Mouse (Mus musculus): ENCODE data around the gene Myl3. TPM values are rescaled to one million over a fixed set of nuclear protein-coding genes. Genes with fewer than 3 reads are reported as not detected.
A peak's percentile ranks its signal among the peaks of the same experiment; 100 is the strongest.

Myl3 gene
- total RNA-seq, 1 experiment from 2014 or later: not detected

DNA sequence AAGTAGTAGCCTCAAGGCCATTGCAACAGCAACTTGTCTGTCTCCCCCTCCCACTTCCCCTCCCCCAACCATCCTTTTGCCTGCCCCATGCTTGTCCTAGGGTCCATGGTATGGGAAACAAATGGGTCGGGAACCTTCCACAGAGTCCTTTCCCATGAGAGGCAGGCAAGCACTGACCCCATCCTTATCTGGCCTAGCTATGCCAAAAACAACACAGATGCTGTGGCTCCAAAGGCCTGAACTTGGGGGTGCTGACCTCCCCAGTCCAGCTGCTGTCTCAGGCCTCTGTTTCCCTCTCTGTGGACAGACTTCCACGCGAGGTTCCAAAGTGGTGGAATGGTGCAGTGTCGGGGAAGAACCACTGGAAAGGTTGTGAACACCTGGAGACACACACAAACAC lies 12.1 kb downstream of the Myl3 start:
- ATAC-seq (replicated peaks; ENCODE audit: low read depth, poor library complexity, severe bottlenecking): no peak

DNA sequence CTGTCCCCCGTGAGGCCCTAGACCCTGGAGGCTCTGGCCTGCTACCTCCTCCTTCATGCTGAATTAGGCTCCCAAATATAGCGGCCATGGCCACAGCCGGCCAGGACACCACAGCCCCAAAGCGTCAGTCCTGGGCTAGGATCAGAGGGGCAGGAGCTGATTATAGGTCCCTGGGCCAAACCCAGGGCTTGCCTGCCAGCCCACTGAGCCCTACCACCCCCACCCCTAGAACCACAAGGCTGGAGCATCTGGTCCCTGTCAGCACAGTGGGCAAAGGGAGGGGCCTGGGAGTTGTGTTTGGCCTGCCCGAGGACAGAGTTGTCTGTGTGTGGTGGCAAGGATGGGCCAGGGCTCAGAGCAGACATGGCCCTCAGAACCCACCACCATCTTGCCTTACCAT lies 16.2 kb downstream of the Myl3 start:
- no peak for ATAC-seq (replicated peaks; ENCODE audit: low read depth, poor library complexity, severe bottlenecking)

DNA sequence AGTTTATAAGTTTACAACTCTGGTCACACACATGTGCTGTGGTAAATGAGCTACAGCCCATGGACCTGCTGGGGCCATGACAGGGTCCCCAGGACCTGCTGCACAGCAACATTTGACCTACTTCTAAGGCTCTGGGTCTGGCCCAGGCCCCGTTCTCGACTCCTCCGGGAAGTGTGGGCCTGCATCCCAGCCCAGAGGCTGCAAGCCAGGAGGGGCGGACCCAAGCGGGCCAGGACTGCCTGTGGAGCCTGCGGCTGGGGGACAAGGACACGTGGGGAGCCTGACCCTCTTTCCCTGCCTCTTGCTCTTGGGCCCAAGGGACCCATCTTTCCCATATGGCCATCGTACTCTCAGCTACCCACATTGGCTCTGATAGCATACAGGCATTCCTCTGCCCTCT lies 16.9 kb downstream of the Myl3 start:
- no peak for ATAC-seq (replicated peaks; ENCODE audit: low read depth, poor library complexity, severe bottlenecking)

DNA sequence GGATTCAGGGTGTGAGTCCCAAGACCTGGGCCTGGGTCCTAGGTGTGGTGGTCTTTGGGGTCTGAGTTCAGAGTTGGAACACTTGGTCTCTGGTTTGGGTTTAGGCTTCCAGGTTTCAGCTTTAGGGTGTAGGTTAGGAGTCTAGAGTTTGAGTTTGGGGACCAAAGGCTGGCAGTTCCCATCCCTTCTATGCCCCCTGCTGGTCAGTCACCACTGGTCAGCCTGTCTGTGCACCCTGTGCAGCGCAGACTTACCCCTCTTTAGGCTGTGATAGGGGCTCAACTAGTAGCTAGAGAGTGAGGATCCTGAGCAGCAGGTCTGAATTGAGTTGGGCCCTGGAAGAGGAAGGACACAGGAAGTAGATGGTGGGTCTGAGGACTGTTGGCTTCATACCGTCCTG lies 17.6 kb downstream of the Myl3 start:
- peak; percentile 90 for ATAC-seq (replicated peaks; ENCODE audit: low read depth, poor library complexity, severe bottlenecking)

DNA sequence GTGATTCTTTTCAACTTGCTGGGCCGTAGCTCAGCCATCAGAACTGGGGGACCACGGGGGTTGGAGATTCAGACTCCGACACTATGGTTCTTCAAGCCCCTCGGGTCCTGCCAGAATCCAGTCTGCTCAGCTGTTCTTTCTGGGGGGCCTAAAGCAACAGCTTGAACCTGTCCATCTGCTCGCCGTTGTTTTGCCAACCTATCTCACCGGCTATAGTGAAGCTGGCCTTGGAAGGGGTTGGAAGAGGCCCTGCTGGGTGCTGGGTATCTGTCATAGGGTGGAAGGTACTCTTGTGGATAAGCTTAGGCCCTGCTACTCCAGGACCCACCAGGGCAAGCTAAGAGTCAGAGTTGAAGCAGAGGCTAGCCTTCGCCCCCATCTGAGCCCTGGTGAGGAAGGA lies 19.2 kb downstream of the Myl3 start:
- no peak for ATAC-seq (replicated peaks; ENCODE audit: low read depth, poor library complexity, severe bottlenecking)

DNA sequence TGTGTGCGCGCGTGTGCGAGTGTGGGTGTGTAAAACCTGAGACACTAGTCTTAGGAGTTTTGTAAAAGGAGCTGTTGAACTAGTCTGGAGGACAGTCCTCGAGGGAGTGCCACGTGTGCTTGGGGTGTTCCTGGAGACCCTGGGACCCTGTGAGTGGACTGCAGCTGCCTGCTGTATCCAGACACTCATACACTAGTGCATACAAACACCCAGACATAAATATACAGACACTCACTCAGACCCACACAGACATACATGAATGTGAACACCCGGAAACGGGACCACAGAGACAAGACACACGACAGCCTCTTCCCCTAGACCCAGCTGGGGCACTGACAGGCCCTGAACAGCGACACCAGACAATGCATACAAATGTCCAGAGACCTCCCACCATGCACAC lies 21.1 kb downstream of the Myl3 start:
- ATAC-seq (replicated peaks; ENCODE audit: low read depth, poor library complexity, severe bottlenecking): no peak

DNA sequence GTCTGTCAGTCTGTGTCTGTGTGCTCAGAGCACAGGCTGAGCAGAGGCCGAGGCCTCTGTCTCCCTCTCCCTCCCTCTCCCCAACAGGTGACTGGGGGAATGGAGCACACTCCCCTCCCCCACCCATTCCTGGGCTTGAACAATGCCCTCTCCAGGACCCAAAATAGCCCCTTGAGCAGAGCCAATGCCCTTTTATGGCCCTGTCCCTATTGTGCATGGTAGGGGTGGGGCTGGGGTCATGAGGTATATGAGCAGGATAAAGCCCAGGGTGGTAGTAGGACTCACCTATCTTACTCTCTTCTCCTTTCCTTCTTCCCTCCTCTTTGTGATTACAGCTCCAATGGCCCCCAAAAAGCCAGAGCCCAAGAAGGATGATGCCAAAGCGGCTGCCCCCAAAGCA lies 21.7 kb downstream of the Myl3 start:
- no peak for ATAC-seq (replicated peaks; ENCODE audit: low read depth, poor library complexity, severe bottlenecking)

DNA sequence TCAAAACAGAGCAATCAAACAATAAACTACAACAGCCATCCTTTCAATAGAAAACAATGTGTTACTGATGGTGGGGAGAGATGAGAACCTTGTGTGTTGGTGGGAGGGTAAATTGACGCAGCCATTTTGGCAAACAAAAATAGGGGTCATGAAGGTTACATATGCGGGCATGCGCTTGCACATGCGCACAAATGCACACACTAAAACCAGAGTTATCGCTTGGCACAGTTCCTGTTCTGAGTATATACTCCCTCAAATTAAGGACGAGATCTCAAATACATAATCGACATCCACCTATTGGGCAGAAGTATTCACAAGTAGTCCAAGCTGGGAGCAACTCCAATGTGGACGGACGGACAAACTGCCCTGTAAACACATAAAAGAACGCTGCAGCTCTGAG lies 30.7 kb downstream of the Myl3 start:
- no peak for ATAC-seq (replicated peaks; ENCODE audit: low read depth, poor library complexity, severe bottlenecking)

DNA sequence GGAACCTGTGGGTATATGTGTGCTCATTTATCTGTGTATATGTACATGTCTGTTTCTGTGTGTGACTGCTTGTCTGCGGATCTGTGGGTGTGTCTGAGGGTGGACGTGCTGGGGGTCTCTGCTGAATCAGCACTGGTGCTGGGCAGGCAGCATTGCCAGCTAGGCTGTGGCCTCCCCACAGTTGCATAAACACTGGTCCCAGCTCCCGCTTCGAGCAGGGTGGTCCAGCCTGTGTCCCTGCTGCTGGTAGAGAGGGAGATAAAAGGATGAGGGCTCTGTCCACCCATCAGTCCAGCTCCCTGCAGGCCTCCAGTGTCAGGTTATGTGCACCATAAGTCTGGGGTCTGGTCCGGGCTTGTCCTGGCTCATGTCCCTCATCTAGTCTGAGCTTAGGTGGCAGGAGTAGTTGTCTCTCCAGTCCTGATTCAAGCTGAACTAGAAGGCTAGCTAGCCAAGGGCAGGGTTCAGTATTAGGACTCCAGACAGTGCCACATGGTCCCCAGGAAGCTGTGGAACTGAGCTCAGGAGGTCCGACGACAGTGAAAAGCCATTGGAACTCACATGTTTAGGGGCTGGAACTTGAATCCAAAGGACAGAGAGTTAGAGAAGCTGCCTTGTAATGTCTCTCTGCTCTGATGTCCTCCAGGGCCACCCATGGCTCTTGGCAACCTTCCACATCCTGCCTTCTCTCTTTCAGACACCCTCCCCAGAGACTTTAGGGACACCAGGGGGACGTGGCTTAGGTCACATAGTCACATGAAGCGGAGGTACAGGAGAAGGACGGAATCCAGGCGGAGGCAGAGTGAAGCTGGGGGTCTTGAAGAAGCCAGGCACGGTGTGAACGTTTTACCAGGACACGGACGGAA lies 33.0 kb downstream of the Myl3 start:
- no peak for ATAC-seq (replicated peaks; ENCODE audit: low read depth, poor library complexity, severe bottlenecking)

DNA sequence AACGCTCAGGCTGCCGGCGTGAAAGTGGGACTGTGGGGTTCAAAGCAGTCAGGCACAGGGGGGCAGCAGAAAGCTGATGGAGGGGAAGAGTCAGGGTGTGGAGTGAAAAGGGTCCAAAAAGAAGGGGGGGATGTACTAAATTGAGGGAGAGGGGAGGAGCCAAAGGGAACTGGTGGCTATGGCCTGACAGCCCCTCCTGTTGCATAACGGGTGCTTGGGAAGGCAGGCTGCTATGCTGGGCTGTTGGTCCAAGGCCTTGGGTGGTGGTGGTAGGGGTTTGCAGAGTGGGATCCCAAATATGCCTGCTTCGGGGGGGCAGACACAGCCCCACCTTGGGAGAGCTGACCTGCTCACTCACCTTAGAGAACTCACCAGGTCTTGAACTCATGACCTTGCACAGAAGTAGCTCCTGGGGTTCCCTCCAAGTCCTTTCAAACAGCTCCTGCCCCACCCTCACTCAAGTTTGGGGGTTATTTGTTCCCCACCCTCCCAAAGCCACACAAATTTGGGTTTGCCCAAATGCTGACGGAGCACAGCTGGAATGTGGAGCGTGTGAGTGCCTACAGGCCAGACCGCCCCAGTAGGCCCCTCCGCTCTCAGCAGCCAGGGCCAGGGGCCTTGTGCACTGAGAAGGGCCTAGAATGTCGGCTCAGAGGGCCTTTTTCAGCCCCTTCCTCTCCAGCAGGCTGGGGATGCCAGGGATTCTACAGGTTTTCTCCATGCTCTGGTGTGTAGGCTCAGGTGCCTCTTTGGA lies 33.8 kb downstream of the Myl3 start:
- ATAC-seq (replicated peaks; ENCODE audit: low read depth, poor library complexity, severe bottlenecking): no peak

DNA sequence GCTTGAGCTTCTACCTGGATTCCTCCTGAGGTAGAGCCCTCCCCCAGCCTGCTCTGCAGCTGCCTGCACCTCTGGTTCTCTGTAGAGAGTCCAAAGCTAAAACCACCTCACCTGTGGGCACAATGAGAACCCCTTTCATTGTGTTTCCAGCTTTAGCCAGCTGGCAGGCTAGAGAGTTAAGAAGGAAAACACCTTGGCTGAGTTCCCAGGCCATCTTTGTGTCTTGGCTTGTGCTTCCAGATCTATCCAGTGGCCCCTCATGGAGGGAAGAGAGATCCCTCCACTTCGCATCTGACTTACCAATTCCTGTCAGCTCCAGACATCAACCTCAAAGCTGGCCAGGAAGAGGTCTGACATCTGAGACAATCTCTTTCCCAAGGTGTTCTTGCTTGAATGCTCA lies 36.4 kb downstream of the Myl3 start:
- ATAC-seq (replicated peaks; ENCODE audit: low read depth, poor library complexity, severe bottlenecking): no peak

DNA sequence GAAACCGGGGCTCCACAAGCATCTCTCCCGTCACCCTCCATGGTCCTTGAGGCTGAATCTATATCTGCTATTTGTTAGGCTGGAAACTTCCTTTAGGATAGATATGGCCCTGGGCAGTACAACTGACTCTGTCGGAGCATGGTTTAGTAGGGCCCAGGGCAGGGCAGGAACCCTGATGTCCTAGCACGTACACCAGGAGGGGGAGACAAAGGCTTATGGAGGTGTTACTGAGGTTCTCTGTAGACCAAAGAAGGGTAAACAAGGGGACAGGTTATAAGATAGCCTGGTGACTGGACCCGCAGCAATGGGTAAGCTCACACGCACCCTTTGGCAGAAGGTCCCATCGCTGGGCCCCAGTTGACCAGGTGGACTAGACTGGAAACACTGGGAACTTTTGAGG lies 36.9 kb downstream of the Myl3 start:
- no peak for ATAC-seq (replicated peaks; ENCODE audit: low read depth, poor library complexity, severe bottlenecking)

DNA sequence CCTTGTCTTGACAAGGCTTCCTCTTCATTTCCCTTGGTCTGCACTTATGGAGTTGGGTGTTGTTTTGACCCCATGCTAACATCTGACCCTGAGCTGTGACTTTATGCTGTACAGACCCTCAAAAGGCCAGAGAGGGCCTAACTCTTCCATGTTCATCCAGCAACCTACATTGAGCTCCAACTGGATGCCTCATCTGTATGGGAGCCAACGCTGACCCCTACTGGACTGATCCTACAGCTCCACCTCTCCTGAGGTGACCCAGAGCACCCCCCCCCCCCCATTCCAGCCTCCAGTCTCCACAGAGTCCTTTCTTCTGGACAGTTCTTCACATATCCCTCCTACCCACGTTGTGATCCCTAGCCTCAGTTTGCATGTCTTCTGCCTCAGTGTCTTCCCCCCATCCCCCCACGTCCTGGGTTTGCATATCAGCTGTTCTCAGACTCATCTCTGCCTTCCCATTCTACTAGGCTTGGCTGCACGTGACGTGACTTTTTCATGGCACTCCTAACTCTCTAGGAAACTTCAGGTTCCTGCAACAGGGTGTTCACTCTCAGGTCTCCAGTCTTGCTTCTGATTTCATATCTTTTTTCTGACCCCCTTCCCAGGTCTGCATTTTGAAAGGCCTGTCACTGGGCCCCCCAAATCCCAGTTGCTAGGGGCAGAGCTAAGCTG lies 37.7 kb downstream of the Myl3 start:
- ATAC-seq (replicated peaks; ENCODE audit: low read depth, poor library complexity, severe bottlenecking): no peak

DNA sequence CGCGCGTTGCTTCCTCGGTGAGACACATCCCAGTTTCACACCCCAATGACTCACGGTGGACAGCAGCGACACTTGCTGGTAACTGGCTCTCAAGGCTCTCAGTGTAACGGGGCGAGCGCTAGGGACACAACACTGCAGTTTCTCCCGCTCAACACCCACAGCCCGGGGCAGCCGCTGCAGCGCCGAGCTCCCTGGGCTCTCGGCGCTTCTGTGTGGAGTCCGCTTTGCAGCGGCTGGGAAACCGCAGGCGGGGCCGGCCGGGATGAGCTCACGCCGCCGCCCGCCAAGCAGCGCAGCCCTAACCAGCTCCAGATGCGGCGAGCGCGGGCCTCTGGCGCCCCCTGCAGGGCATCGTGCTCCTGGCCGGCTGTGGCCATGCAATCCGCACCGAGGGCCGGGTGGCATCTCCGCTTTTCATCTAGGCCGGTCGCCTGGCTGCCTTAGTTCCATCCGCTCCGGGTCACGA lies 39.6 kb downstream of the Myl3 start:
- ATAC-seq (replicated peaks; ENCODE audit: low read depth, poor library complexity, severe bottlenecking): peak; percentile 84

DNA sequence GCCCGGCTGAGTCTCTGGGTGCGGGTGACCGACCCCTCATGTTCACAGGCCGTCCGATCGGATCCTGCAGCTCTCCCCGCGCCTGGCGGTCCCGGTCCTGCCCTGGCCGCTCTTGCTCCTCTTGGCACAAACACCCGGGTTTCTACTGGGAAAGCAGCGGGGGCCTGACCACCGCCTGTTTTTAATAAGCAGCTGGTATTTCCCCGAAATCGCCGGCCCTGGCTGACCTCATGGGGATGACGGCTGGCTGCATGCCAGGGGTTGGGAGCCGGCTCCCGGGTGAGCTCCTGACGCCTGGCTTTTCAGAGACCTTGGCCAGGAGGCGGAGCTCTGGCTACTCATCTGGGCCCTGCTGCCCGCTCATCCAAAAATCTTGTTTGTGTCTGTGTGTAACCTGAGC lies 40.1 kb downstream of the Myl3 start:
- ATAC-seq (replicated peaks; ENCODE audit: low read depth, poor library complexity, severe bottlenecking): peak; percentile 16; the same call in 1 of the 2 replicates

DNA sequence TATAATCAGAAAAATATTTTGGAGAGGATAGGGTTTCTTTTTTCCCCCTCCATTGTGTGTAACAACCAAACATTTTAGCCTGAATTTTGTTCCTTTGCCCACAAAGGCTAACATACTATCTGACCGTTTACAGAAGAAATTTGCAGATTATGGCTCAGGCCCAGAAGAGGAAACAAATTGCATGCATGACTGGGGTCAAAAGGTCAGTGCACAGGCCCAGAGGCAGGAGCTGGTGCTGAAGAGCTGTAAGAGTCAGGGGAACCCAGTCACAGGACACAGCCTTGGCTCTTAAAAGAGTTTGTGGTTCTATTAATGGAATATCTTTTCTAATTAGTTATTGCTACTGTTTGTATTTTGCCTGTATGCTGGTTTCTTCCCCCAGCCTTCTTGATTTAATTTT lies 42.0 kb downstream of the Myl3 start:
- no peak for ATAC-seq (replicated peaks; ENCODE audit: low read depth, poor library complexity, severe bottlenecking)

DNA sequence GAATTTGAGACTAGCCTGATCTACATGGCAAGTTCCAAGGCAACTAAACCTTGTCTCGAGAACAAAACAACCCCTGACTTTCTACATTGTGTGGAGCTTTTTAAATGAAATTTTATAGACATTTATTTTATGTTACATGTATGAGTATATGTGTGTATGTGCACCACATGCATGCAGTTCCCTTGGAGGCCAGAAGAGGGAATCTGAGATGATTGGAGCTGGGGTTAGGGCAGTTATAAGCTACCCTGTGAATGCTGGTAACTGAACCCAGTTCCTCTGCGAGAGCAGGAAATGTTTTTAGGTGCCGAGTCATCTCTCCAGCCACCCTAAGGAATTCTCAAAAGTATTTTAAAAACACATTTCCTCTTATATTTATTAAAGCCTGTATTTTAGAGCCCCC lies 46.5 kb downstream of the Myl3 start:
- ATAC-seq (replicated peaks; ENCODE audit: low read depth, poor library complexity, severe bottlenecking): no peak

DNA sequence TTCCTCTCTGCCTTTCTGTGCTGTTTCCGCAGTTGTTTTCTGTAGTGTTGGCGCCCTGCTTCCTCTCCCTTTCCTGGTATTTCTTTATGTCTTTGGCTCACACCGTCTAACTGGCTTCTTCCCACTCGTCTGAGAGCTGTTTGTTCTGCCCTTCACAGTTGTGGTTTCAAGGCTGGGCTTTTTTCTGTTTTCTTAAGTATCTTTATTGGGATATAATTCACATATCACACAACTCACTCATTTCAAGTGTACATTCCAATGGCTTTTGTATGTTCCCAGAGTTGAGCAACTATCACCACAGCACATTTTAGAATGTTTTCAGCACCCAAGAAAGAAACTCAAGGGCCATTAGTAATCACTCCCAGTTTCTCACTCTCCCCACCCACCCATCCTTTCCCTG lies 48.8 kb downstream of the Myl3 start:
- ATAC-seq (replicated peaks; ENCODE audit: low read depth, poor library complexity, severe bottlenecking): no peak

DNA sequence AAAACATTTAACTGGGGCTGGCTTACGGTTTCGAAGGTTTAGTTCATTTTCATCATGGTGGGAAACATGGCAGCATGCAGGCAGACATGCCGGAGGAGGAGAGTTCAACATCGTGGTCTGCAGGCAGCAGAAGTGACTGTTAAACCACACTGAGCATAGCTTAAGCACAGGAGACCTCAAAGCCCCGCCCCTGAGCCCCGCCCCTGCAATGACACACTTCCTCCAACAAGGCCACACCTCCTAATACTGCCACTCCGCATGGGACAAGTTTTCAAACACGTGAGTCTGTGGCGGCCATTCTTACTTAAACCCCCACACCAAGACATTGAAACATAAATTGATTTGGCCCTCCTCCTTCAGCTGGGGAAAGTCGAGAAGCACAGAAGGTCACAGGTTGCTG lies 55.4 kb downstream of the Myl3 start:
- ATAC-seq (replicated peaks; ENCODE audit: low read depth, poor library complexity, severe bottlenecking): 0 out of 2 replicates have a peak, but pooled peaks have one; percentile 32

DNA sequence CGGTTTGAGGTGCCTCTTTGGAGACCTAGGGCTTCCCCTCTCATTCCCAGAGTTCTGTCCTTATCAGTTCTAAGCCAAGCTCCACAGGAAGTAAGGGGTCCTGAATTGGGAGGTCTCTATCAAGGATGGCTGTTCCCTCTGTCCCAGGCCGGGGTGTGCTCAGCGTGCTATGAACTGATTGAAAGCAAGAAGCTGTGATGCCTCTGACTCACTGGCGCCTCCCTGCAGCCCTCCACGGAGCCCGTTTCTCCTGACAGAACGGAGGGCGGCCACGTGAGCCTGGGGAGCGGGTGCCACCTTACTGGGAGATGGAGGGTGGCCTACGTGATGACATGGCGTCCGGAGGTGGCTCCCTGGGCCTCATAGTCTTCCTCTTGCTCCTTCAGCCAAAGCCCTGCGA lies 56.2 kb downstream of the Myl3 start, which contains the start of gene Prss42:
Gene Prss42, plus strand, starts transcription at position 301 of the 400 bp plus-strand sequence.
- ATAC-seq (replicated peaks; ENCODE audit: low read depth, poor library complexity, severe bottlenecking): no peak

Data from common myeloid progenitor, adult 5-6 weeks (primary cell).